In the genomic region with DNA sequence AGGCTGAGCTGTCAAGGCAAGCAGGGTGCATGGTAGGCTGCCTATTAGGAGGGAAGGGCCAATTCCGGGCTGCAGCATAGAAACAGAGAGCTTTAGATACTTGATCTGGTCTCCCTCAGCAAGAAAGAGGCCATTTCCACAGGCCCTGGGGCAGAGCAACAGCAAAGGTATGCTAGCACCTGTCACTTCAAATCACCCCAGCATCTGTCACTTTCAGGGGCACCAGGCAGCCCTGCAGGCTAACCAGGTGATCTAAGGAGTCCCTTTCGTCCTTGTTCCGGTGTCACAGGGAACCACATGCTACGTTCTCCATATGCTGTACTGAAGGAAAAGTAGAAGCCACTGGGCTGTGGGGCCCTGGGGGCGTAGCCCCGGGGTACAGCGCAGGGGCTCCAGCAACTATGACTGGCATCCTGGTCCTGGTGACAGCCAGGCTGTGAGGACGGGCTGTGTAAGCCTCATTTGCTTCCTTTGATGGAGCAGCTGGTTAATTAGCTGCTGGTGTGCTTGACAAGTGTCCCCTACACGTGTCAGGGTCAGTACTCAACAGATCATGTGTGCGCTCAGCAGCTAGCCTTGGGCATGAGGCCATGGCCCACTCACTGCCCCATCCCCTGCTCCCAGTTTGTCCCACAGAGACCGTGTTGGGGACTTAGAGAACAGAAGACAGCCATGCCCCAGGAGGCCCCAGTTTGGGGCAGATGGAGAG, we compare ENCODE assay signal across 11 mouse cellular contexts. TPM values are rescaled to one million over a fixed set of nuclear protein-coding genes. Genes with fewer than 3 reads are reported as not detected.
A peak's percentile ranks its signal among the peaks of the same experiment; 100 is the strongest.
DNase-seq lines count a peak whose midpoint lies in the region; ATAC-seq and TF ChIP-seq lines count a peak whose summit lies in the region.
"Had no signal": no experiment of that assay in that cellular context is flagged by ENCODE, and none has a peak within 500 bp of the region (broad histone marks: within the 10 kb centered on the region; RNA-seq: fewer than 3 reads in every experiment).

No protein-coding gene starts in this region.

- H3K4me2 ChIP-seq in heart, embryonic 13.5 days = no peak overlapping the region
- H3K4me2 ChIP-seq in forebrain, embryonic 11.5 days (ENCODE audit: low read depth, low read length, severe bottlenecking) = no peak overlapping the region
- no peak overlapping the region for H3K4me2 ChIP-seq in intestine, embryonic 16.5 days (ENCODE audit: low read depth, low read length)
- H3K4me2 ChIP-seq: embryonic facial prominence, embryonic 12.5 days had no signal

- WGBS in heart, embryonic 13.5 days = 50% methylated on average over 11 of the region's 11 CpGs
- 69% methylated on average over 11 of the region's 11 CpGs for WGBS in forebrain, embryonic 11.5 days
- 85% methylated on average over 11 of the region's 11 CpGs for whole genome bisulfite sequencing in intestine, embryonic 16.5 days

- H3K9me3 ChIP-seq in heart, embryonic 13.5 days = no peaks in the 10 kb centered on the region
- H3K9me3 ChIP-seq in forebrain, embryonic 11.5 days (ENCODE audit: control insufficient read depth, low read length) = no peaks in the 10 kb centered on the region
- no peaks in the 10 kb centered on the region for H3K9me3 ChIP-seq in intestine, embryonic 16.5 days (ENCODE audit: control insufficient read depth, low read length)
- H3K9me3 ChIP-seq: embryonic facial prominence, embryonic 12.5 days had no signal

- H3K27ac ChIP-seq in heart, embryonic 13.5 days (replicated peaks) = peak overlapping the region; percentile 44
- no peak overlapping the region for H3K27ac ChIP-seq in forebrain, embryonic 11.5 days (ENCODE audit: low read depth, low read length)
- 0 out of 2 replicates have a peak overlapping the region, but pooled peaks have one; percentile 6 for H3K27ac ChIP-seq in intestine, embryonic 16.5 days (ENCODE audit: low read length)
- H3K27ac ChIP-seq in layer of hippocampus, adult 2 months = no peak overlapping the region
- H3K27ac ChIP-seq: embryonic facial prominence, embryonic 12.5 days had no signal

- no peak for TF ChIP-seq CTCF in layer of hippocampus, adult 2 months (conservative IDR thresholded peaks at IDR 0.05)

- H3K36me3 ChIP-seq in heart, embryonic 13.5 days = peaks cover 37% of the 10 kb centered on the region
- no peaks in the 10 kb centered on the region; the same call in 1 of the 2 replicates for H3K36me3 ChIP-seq in forebrain, embryonic 11.5 days (ENCODE audit: control insufficient read depth, insufficient read depth, low read length)
- H3K36me3 ChIP-seq in intestine, embryonic 16.5 days (ENCODE audit: control insufficient read depth, insufficient read depth, low read length) = no peaks in the 10 kb centered on the region

- H3K9ac ChIP-seq in heart, embryonic 13.5 days = peak overlapping the region; percentile 15; the same call in 1 of the 2 replicates
- H3K9ac ChIP-seq in forebrain, embryonic 11.5 days (ENCODE audit: low read length) = no peak overlapping the region
- H3K9ac ChIP-seq in intestine, embryonic 16.5 days (ENCODE audit: low read depth, low read length) = peak overlapping the region; percentile 26; the same call in 1 of the 2 replicates
- H3K9ac ChIP-seq: embryonic facial prominence, embryonic 12.5 days had no signal

- peaks cover 50% of the 10 kb centered on the region for H3K4me1 ChIP-seq in heart, embryonic 13.5 days
- peaks cover 3% of the 10 kb centered on the region for H3K4me1 ChIP-seq in forebrain, embryonic 11.5 days (replicated peaks; ENCODE audit: control insufficient read depth, insufficient read depth, low read length)
- peaks cover 26% of the 10 kb centered on the region for H3K4me1 ChIP-seq in intestine, embryonic 16.5 days (ENCODE audit: control insufficient read depth, insufficient read depth, low read length)

- no peak overlapping the region for H3K4me3 ChIP-seq in heart, embryonic 13.5 days
- H3K4me3 ChIP-seq in forebrain, embryonic 11.5 days (ENCODE audit: low read depth, low read length) = no peak overlapping the region
- no peak overlapping the region for H3K4me3 ChIP-seq in intestine, embryonic 16.5 days (ENCODE audit: low read length)
- no peak overlapping the region for H3K4me3 ChIP-seq in layer of hippocampus, adult 2 months
- H3K4me3 ChIP-seq: embryonic facial prominence, embryonic 12.5 days had no signal

- ATAC-seq in heart, embryonic 13.5 days (ENCODE audit: extremely low read depth, insufficient number of reproducible peaks, low FRiP score, low TSS enrichment) = no peak
- 0 out of 2 replicates have a peak, but pooled peaks have one; percentile 42 for ATAC-seq in forebrain, embryonic 11.5 days (replicated peaks; ENCODE audit: low FRiP score)
- no peak for ATAC-seq in intestine, embryonic 16.5 days
- ATAC-seq: lung, postnatal 0 days had no signal

- no peak for DNase-seq in heart, adult 18-20 months
- peak; percentile 55 to 65 for DNase-seq in cerebellum, postnatal 10 days
- no peak for DNase-seq in forebrain, embryonic 11.5 days (ENCODE audit: low spot score)
- DNase-seq in left cerebral cortex, adult 11 months (ENCODE audit: low spot score) = no peak
- DNase-seq in layer of hippocampus, adult 2 months (ENCODE audit: low spot score in 2 of 2) = no peak
- DNase-seq: gastrocnemius, postnatal 14 days; kidney, postnatal 10 days had no signal

- H3K27me3 ChIP-seq in heart, embryonic 13.5 days (replicated peaks) = no peaks in the 10 kb centered on the region
- H3K27me3 ChIP-seq in forebrain, embryonic 11.5 days (ENCODE audit: control insufficient read depth, insufficient read depth, low read length) = no peaks in the 10 kb centered on the region
- H3K27me3 ChIP-seq in intestine, embryonic 16.5 days (replicated peaks; ENCODE audit: control insufficient read depth, insufficient read depth, low read length) = no peaks in the 10 kb centered on the region
- H3K27me3 ChIP-seq: embryonic facial prominence, embryonic 12.5 days had no signal

RNA-seq across cellular contexts. Expression of a gene that starts 14.8 kb away (rescaled TPM):
- polyA plus RNA-seq in heart, embryonic 13.5 days (2015; fragmentation: Nextera tagmentation; extraction: Ambion mirVana) = 25.3 and 25.4 TPM in 2 replicates
- 10 to 100 TPM; 21.9 to 27.0 TPM for total RNA-seq in heart, adult 18-20 months (2021)
- polyA plus RNA-seq in forebrain, embryonic 11.5 days (2014; fragmentation: Nextera tagmentation; extraction: Ambion mirVana) = 18.6 and 19.1 TPM in 2 replicates
- polyA plus RNA-seq in intestine, embryonic 16.5 days (2015; fragmentation: Nextera tagmentation; extraction: Ambion mirVana) = 17.1 and 17.5 TPM in 2 replicates
- 10 to 100 TPM; 20.8 to 24.3 TPM for total RNA-seq in layer of hippocampus, adult 2 months (2021)

RNA-seq across cellular contexts. Expression of a gene that starts 43.0 kb away (rescaled TPM):
- 1,205 and 1,287 TPM in 2 replicates for polyA plus RNA-seq in heart, embryonic 13.5 days (2015; fragmentation: Nextera tagmentation; extraction: Ambion mirVana)
- total RNA-seq in heart, adult 18-20 months (2021) = 100 to 1,000 TPM; 200 to 293 TPM
- polyA plus RNA-seq in forebrain, embryonic 11.5 days (2014; fragmentation: Nextera tagmentation; extraction: Ambion mirVana) = 239 and 255 TPM in 2 replicates
- 903 and 983 TPM in 2 replicates for polyA plus RNA-seq in intestine, embryonic 16.5 days (2015; fragmentation: Nextera tagmentation; extraction: Ambion mirVana)
- total RNA-seq in layer of hippocampus, adult 2 months (2021) = 10 to 100 TPM; 20.7 to 21.1 TPM

Comparison
In these comparisons a context has a peak if more than half of its experiments do, and no peak if none do; other contexts are left out.
1. H3K27ac ChIP-seq: peak in heart, embryonic 13.5 days (single experiment) and intestine, embryonic 16.5 days (single experiment); none in forebrain, embryonic 11.5 days (single experiment) and layer of hippocampus, adult 2 months (single experiment).
2. DNase-seq: peak in cerebellum, postnatal 10 days (2 of 2); none in heart, adult 18-20 months (0 of 2), forebrain, embryonic 11.5 days (single experiment), left cerebral cortex, adult 11 months (single experiment) and layer of hippocampus, adult 2 months (0 of 2).